Mouse (Mus musculus): ENCODE results near the gene Zfp277.

- TF ChIP-seq CTCF (IDR thresholded peaks at IDR 0.05; ENCODE audit: extremely low read depth, insufficient read depth, insufficient read length, insufficient replicate concordance) (no peak), POLR2A (IDR thresholded peaks at IDR 0.05; ENCODE audit: low read depth, low read length) (no peak)
Measured at GRCm38 (mm10) chr12:40399812-40400211, 45.9 kb downstream of the Zfp277 start.
